Mouse (Mus musculus) forebrain, embryonic 13.5 days (tissue): ENCODE results near the gene Pcdh15. TPM values are rescaled to one million over a fixed set of nuclear protein-coding genes. Genes with fewer than 3 reads are reported as not detected.

Experiments
- ATAC-seq: fragments of 200-750 bp; cut with Nextera tagmentation; 2 replicates; pipeline ENCODE4 v1.8.0; 2017
- H3K27ac ChIP-seq: fragments of 300-500 bp; sonication (generic); 2 replicates; pipeline ENCODE4 v1.5.1; 2015; ENCODE audit warnings: inconsistent platforms, mild to moderate bottlenecking, moderate library complexity
- H3K27me3 ChIP-seq: fragments of 300-500 bp; sonication (generic); 2 replicates; pipeline ENCODE4 v1.6.1; 2015; ENCODE audit warnings: mild to moderate bottlenecking, inconsistent platforms
- H3K36me3 ChIP-seq: fragments of 300-500 bp; sonication (generic); 2 replicates; pipeline ENCODE4 v1.6.1; 2015; ENCODE audit warnings: mild to moderate bottlenecking, inconsistent platforms; ENCODE audit not compliant: poor library complexity, severe bottlenecking
- H3K4me1 ChIP-seq: fragments of 300-500 bp; sonication (generic); 2 replicates; pipeline ENCODE4 v1.6.1; 2015; ENCODE audit warnings: inconsistent platforms
- H3K4me2 ChIP-seq: fragments of 300-500 bp; sonication (generic); 2 replicates; pipeline ENCODE4 v1.6.1; 2015; ENCODE audit warnings: inconsistent platforms, mild to moderate bottlenecking, moderate library complexity
- H3K4me3 ChIP-seq: fragments of 300-500 bp; sonication (generic); 2 replicates; pipeline ENCODE4 v1.5.1; 2015; ENCODE audit warnings: mild to moderate bottlenecking, inconsistent platforms
- H3K9ac ChIP-seq: fragments of 300-500 bp; sonication (generic); 2 replicates; pipeline ENCODE4 v1.6.1; 2015; ENCODE audit warnings: mild to moderate bottlenecking, inconsistent platforms
- H3K9me3 ChIP-seq: fragments of 300-500 bp; sonication (generic); replicated peaks from 2 replicates; pipeline ENCODE4 v1.6.1; 2016; ENCODE audit warnings: inconsistent platforms
- WGBS: fragments of 180-500 bp; shearing (Covaris S2); methylation state at CpG from one replicate; pipeline ENCODE4 v1.1.7; 2015; 5-methylcytosine and 5-hydroxymethylcytosine counted together
- polyA plus RNA-seq: library from polyadenylated mRNA; unstranded; fragments of >200 nt; fragmentation: Nextera tagmentation; extraction: Ambion mirVana; gene quantifications from 2 replicates; pipeline ENCODE4 v1.2.1, GENCODE M21; 2015

Pcdh15 gene
- polyA plus RNA-seq, 1 experiment from 2014 or later = 1.9 TPM

DNA sequence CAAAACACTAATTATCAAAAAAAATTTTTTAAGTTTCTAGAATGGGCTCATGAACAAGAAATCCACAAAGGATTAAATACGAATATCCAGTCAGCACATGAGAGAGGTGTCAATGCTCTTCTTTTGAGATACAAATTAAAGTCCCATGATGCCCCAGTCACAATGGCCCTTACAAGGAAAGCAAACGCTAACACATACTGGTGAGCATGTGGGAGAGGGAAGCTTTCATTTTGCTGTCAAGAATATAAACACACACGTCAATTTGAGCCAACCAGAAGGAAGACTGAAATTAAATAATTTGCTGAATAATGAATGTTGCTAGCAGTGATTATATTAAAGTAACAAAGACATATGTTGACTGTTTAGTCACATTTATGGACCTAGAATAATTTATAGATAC lies 1470.5 kb downstream of the Pcdh15 start:
- Histone ChIP-seq H3K4me1 (no peaks in the 10 kb centered on the region), H3K9ac (no peak overlapping the region), H3K4me2 (no peak overlapping the region), H3K27ac (no peak overlapping the region), H3K36me3 (no peaks in the 10 kb centered on the region), H3K27me3 (no peaks in the 10 kb centered on the region), H3K4me3 (no peak overlapping the region), H3K9me3 (no peaks in the 10 kb centered on the region)
- WGBS = 75% methylated on average over 3 of the region's 3 CpGs
- peak; percentile 57; the same call in 1 of the 2 replicates for ATAC-seq

DNA sequence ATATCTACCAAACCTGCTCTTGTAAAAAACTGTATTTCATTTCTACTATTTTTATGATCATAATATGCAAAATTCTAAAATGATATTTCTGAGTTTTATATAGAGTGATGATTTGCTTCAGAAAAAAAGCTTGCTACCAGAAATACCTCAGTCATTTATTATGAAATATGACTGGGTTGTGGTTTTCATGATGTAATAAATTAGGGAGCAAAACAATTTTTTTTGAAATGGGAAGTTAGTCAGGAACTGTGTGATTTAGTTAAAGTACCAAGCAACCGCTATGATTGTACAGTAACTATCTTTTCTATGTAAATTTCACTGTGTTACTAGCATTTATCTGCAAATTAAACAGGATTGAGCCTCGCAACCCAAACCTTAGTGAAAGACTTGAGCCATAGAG lies 1480.8 kb downstream of the Pcdh15 start:
- H3K27ac ChIP-seq = no peak overlapping the region
- H3K4me3 ChIP-seq = no peak overlapping the region
- H3K36me3 ChIP-seq = no peaks in the 10 kb centered on the region
- H3K4me1 ChIP-seq = no peaks in the 10 kb centered on the region
- H3K4me2 ChIP-seq = no peak overlapping the region
- no peaks in the 10 kb centered on the region for H3K27me3 ChIP-seq
- 93% methylated on average over 2 of the region's 2 CpGs for WGBS
- no peaks in the 10 kb centered on the region for H3K9me3 ChIP-seq
- no peak for ATAC-seq
- no peak overlapping the region for H3K9ac ChIP-seq

DNA sequence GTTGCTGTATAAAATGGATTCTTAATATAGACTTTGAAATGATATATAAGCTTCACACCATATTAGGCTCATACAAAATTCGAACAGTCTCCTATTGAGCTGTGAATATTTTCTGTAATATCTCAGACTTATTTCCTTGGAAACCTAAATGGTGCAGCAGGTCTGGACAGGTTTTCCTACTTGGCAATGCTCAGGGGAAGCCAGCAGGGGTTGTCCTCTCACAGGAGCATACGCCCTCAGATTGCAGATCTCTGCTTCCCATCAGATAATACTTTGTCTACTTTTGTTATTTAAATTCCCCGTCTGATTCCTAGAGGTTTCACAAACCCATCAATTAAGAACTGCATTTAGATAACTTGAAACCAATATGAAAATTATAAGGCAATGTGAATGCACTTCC lies 1492.7 kb downstream of the Pcdh15 start:
- Histone ChIP-seq H3K4me1 (no peaks in the 10 kb centered on the region), H3K4me3 (no peak overlapping the region)
- WGBS = 76% methylated on average over 3 of the region's 3 CpGs

DNA sequence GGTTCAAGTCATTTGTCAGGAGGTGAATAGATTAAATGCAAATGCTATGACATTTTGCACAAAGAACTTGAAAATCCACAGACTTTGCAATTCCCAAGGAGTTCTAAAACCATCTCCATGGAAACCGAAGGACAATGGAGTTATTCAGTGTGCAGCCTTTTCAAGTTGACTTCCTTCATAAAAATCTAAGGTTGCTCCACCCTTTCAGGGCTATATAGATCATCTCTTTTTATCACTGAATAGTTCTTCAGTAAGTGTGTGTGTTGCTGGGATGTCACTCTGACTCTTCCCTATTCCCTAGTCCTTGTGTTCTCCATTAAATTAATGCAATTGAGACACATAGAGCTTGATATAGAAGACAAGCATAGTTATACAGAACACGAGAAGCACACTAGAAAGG lies 1508.5 kb downstream of the Pcdh15 start:
- 0 out of 2 replicates have a peak, but pooled peaks cover 3% of the 10 kb centered on the region for H3K4me1 ChIP-seq
- no peaks in the 10 kb centered on the region for H3K27me3 ChIP-seq
- H3K9ac ChIP-seq = no peak overlapping the region
- no peaks in the 10 kb centered on the region for H3K9me3 ChIP-seq
- ATAC-seq = peak; percentile 41; the same call in 1 of the 2 replicates
- no peaks in the 10 kb centered on the region for H3K36me3 ChIP-seq
- 60% methylated on average over 2 of the region's 2 CpGs for WGBS
- H3K27ac ChIP-seq = no peak overlapping the region
- no peak overlapping the region for H3K4me3 ChIP-seq
- no peak overlapping the region for H3K4me2 ChIP-seq

More for the DNA sequence above, 1492.7 kb downstream of the Pcdh15 start:
- ATAC-seq = no peak
- Histone ChIP-seq H3K9ac (no peak overlapping the region), H3K27ac (no peak overlapping the region), H3K27me3 (no peaks in the 10 kb centered on the region), H3K4me2 (no peak overlapping the region), H3K36me3 (no peaks in the 10 kb centered on the region), H3K9me3 (no peaks in the 10 kb centered on the region)

DNA sequence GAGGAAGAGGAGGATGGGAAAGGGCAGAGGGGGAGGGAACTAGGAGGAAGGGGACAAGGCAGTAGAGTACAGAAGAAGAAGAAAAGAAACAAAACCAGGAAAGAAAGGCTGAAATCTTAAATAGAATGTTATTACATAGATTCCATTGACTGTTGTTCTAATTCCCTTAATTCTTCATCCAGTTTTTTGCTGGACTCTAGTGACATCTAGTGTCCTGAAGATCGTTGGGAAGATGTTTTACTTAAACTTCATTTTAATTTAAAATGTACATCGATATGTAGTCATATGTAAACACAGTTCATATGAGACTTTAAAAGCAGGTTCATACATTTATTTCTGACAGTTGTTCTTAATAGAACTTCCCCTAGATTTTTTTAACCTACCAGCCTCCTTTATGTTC lies 1522.7 kb downstream of the Pcdh15 start:
- Histone ChIP-seq H3K36me3 (no peaks in the 10 kb centered on the region), H3K9ac (no peak overlapping the region), H3K27me3 (no peaks in the 10 kb centered on the region), H3K27ac (no peak overlapping the region), H3K4me3 (no peak overlapping the region), H3K4me1 (no peaks in the 10 kb centered on the region), H3K9me3 (no peaks in the 10 kb centered on the region), H3K4me2 (no peak overlapping the region)
- 71% methylated on average over 2 of the region's 2 CpGs for WGBS
- no peak for ATAC-seq

DNA sequence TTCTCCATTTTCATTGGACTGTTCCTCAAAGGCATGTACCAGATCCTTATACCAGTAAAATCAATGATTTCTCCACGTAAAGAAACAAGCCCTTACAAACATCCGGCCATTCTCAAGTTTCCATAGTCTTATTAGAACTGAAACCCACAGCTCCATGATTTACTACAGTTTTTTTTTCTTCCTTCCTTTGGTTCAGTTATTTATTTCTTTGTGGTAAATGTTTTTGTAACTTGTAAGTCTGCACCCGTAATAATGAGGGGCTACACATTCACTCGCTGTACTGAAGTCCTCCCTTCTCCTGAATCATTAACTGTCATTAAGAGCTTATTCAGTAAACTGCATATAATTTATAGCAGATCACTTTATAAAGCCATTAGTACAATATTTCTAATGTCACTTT lies 1526.6 kb downstream of the Pcdh15 start:
- no peak overlapping the region for H3K4me3 ChIP-seq
- no peaks in the 10 kb centered on the region for H3K36me3 ChIP-seq
- no peak overlapping the region for H3K4me2 ChIP-seq
- no peak overlapping the region for H3K27ac ChIP-seq
- WGBS = 72% methylated on average over 4 of the region's 4 CpGs
- no peak for ATAC-seq
- H3K27me3 ChIP-seq = no peaks in the 10 kb centered on the region
- no peaks in the 10 kb centered on the region for H3K9me3 ChIP-seq
- no peaks in the 10 kb centered on the region for H3K4me1 ChIP-seq
- H3K9ac ChIP-seq = no peak overlapping the region

DNA sequence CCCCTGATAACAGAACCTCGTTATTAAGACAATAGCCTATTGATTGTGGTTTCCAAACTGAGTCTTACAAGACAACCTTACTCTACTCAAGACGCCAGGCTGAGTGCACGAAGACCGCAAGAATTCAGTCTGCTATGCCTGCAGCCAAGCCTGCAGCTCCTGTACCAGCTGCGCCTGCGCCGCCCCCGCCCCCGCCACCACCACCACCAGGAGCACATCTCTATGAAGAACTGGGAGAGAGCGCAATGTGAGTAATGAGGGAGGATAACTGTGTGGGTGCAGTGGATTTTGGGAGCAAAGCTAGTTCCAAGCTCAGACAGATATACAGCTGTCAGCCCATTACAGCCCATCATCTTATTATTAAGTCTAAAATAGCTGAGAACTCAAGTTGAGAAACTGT lies 1527.5 kb downstream of the Pcdh15 start:
- H3K27me3 ChIP-seq = no peaks in the 10 kb centered on the region
- H3K4me3 ChIP-seq = no peak overlapping the region
- no peak overlapping the region for H3K27ac ChIP-seq
- no peak for ATAC-seq
- no peaks in the 10 kb centered on the region for H3K9me3 ChIP-seq
- 66% methylated on average over 10 of the region's 10 CpGs for WGBS
- H3K4me2 ChIP-seq = no peak overlapping the region
- no peak overlapping the region for H3K9ac ChIP-seq
- no peaks in the 10 kb centered on the region for H3K36me3 ChIP-seq
- no peaks in the 10 kb centered on the region for H3K4me1 ChIP-seq

DNA sequence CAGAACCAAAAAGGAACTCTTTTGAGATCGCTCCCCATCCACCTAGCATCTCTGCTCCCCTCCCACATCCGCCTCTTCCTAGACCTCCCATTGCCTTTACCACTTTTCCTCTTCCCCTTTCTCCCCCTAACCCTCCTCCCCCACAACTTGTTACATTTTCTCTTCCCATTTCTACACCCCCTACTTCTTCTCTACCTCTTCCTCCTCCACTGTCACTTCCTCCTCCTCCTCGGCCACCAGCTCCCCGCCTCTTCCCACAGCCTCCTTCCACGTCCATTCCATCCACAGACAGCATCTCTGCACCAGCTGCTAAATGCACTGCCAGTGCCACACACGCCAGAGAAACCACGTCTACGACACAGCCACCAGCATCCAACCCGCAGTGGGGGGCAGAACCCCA lies 1532.2 kb downstream of the Pcdh15 start:
- H3K9ac ChIP-seq = no peak overlapping the region
- no peaks in the 10 kb centered on the region for H3K9me3 ChIP-seq
- no peak overlapping the region for H3K27ac ChIP-seq
- H3K27me3 ChIP-seq = no peaks in the 10 kb centered on the region
- ATAC-seq = no peak
- H3K4me2 ChIP-seq = no peak overlapping the region
- H3K4me1 ChIP-seq = no peaks in the 10 kb centered on the region
- WGBS = 85% methylated on average over 9 of the region's 9 CpGs
- H3K4me3 ChIP-seq = no peak overlapping the region
- no peaks in the 10 kb centered on the region for H3K36me3 ChIP-seq

DNA sequence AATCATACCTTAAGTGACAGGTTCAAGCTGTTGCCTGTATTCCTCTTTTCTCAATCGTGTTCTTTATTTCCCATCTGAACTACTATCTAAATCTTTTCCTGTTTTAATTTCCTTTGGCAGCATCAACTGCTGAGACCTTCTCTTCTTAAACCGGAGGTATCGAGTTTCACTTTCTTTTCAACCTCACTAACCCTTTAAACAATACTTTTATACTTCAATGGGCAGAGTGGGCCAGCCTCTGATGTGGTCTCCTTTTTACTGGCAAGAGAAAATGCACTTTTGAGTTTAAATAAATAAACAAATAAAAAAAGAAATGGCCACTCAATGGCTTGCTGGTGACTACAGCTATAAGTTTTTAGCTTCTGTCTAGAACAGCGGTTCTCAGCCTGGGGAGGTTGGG lies 1537.9 kb downstream of the Pcdh15 start:
- ATAC-seq = no peak
- Histone ChIP-seq H3K36me3 (no peaks in the 10 kb centered on the region), H3K4me3 (no peak overlapping the region), H3K9ac (no peak overlapping the region), H3K27ac (no peak overlapping the region), H3K4me1 (no peaks in the 10 kb centered on the region), H3K9me3 (no peaks in the 10 kb centered on the region), H3K27me3 (no peaks in the 10 kb centered on the region), H3K4me2 (no peak overlapping the region)
- WGBS = 23% methylated on average over 4 of the region's 4 CpGs

DNA sequence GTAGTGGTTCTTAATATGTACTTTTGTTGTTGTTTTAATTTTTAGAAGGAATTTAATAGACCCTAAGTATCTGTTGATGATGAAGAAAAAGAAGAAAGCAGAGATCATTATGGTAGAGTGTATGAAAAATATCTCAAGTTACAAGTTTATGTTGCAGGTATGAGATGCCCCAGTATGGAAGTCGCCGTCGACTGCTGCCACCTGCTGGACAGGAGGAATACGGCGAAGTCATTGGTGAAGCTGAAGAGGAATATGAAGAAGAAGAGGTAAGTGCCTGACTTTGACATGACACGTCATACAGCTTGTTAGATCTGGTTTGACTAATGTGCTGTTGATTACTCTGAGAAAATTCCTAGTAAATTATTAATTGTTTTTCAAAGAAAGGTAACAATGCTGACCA lies 1543.0 kb downstream of the Pcdh15 start:
- Histone ChIP-seq H3K4me3 (no peak overlapping the region), H3K27ac (no peak overlapping the region), H3K4me2 (no peak overlapping the region), H3K27me3 (no peaks in the 10 kb centered on the region), H3K4me1 (no peaks in the 10 kb centered on the region), H3K9ac (no peak overlapping the region), H3K9me3 (no peaks in the 10 kb centered on the region), H3K36me3 (no peaks in the 10 kb centered on the region)
- WGBS = 64% methylated on average over 6 of the region's 6 CpGs
- no peak for ATAC-seq

DNA sequence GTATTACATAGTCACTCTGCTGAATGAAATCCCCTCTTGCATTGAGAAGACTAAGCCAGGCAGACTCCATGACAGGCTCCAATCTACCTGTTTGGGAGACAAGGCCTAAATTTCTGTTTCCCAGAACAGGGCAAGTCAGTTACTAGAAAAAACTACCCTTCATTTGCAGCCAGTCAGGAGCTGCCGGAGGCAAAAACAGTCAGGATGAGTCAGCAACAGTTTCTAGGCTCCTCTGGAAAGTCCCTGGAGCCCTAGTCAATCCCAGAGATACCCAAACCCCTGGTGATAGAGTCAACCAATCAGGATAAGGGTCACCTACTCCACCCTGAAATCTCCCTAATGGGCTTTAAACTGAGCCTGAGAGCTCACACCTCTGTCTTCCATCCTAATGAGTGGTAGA lies 1564.0 kb downstream of the Pcdh15 start:
- H3K27me3 ChIP-seq = no peaks in the 10 kb centered on the region
- H3K27ac ChIP-seq = no peak overlapping the region
- no peaks in the 10 kb centered on the region for H3K36me3 ChIP-seq
- no peak overlapping the region for H3K9ac ChIP-seq
- no peak overlapping the region for H3K4me2 ChIP-seq
- WGBS = 86% methylated on average over 1 of the region's 1 CpGs
- ATAC-seq = no peak
- H3K4me1 ChIP-seq = no peaks in the 10 kb centered on the region
- no peak overlapping the region for H3K4me3 ChIP-seq
- no peaks in the 10 kb centered on the region for H3K9me3 ChIP-seq

DNA sequence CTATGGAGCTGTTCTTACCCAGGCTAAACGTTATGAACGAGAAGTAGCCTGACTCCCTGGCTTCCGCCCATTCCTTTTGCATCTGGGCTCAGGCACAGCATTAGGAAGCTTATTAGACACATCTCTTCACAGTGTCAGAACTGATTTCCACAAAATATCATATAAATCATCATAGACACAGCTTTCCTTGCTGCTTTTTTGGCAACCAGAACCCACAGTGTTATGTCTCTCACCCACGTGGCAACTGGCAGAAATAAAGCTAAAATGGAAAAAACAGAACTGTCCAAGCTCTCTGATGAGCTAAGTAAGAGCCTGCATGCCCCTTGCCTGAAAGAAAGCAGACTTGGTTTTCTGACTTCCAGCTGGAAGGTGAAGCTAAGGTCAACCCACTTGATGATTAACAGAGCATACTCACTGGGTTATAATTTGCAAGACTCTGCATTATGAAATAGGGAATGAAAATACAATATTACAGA lies 1580.9 kb downstream of the Pcdh15 start:
- no peak for ATAC-seq
- Histone ChIP-seq H3K9me3 (no peaks in the 10 kb centered on the region), H3K4me2 (no peak overlapping the region), H3K36me3 (no peaks in the 10 kb centered on the region), H3K4me3 (no peak overlapping the region), H3K27me3 (no peaks in the 10 kb centered on the region), H3K27ac (no peak overlapping the region), H3K4me1 (no peaks in the 10 kb centered on the region), H3K9ac (no peak overlapping the region)
- WGBS = 86% methylated on average over 4 of the region's 4 CpGs

DNA sequence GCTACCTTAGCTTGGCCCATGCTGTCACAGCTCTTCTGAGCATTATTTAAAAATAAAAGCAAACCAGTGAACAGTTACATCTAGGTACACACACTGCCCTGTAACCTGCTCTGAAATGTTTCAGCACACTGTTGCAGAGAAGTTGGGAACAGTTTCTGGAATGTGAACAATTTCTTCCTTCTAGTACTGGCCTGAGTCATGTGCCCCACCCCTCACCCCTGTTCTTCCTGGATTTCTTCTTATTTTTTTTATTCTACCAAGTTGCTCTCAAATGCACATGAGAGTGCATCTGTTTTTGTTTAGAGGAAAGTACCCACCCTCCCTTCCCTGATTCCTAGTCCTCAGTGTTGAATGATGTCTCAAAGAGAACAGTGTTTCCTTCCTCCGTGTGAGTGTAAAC lies 1581.4 kb downstream of the Pcdh15 start:
- H3K4me1 ChIP-seq = no peaks in the 10 kb centered on the region
- H3K36me3 ChIP-seq = no peaks in the 10 kb centered on the region
- no peak overlapping the region for H3K4me2 ChIP-seq
- no peaks in the 10 kb centered on the region for H3K9me3 ChIP-seq
- no peaks in the 10 kb centered on the region for H3K27me3 ChIP-seq
- no peak for ATAC-seq
- H3K4me3 ChIP-seq = no peak overlapping the region
- H3K9ac ChIP-seq = no peak overlapping the region
- H3K27ac ChIP-seq = no peak overlapping the region
- 61% methylated on average over 1 of the region's 1 CpGs for WGBS
